Mouse (Mus musculus) urinary bladder, postnatal 4 days (tissue): ENCODE measurements around the gene Qpct.

ENCODE experiments used
- DNase-seq, 2 experiments: peaks; one replicate each; pipeline ENCODE4 v3.0.0; 2021 to 2022; ENCODE audit warnings: low spot score in 2 of 2

Gene Qpct

DNA sequence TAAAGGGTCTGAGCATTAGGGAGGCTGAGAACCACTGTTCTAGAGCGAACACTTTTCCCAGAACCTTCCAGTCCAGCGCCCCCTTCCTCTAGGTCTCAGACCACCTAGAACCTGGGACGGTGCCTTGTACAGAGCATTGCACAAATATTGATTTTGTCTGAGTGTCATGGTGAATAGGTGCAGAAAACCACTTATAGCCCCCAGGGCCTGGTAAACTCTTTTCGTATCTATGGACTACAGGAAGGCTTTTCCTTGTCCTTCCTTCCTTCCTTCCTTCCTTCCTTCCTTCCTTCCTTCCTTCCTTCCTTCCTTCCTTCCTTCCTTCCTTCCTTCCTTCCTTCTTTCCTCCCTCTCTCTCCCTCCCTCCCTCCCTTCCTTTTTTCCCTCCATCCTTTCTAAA is at the start of gene Qpct:
Qpct (plus strand) TSS at position 301 of the 400 bp plus-strand sequence.
- no peak for DNase-seq

DNA sequence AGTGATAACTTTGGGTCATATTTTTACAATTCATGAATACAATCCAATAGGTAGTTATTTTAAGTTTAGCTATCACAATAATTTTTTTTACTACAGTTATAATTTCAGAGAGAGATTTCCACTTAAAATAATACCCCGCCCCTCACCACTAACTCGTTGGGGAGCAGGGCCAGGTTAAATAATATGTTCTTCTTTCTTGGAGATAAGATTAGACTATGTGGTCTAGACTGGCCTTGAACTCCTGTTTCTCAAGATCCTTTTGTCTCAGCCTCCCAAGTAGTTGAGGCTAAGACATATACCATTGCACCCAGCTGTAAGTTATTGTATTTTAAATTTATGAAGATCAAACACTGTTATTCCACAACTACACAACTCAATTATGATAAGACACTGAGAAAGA is 38.1 kb upstream of the Qpct start:
- DNase-seq, result no peak

DNA sequence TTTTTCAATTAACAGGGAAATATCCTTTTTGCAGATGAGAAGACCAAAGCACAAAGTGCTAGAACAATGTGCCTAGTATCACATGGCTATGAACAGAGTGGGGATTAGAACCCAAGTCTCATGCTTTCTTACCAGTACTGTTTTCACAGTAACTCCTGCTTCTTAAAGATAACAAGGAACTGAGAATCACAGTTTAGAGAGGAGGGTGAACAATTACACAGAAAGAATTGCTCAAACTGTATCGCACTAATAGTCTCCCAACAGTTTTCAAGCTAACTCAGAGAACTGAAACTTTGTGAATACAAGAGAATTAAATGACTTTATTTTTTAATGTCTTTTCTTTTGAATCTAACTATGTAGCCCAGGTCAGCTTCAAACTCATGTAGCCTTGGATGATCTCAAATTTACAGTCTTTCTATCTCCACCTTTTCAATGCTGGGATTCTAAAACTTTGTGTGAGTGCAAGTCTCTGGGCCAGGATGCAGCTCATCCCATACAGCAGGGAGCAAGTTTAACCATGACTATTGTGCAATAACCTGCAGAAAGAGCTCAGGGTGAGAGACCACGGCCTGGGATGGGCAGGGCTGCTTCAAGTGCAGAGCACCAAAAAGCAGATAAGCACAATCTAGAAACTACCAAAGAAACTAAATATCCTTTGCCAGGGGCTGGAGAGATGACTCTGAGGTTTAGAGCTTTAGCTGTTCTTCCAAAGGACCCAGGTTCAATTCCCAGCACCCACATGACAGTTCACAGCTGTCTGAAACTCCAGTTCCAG is 36.6 kb upstream of the Qpct start:
- no peak for DNase-seq

DNA sequence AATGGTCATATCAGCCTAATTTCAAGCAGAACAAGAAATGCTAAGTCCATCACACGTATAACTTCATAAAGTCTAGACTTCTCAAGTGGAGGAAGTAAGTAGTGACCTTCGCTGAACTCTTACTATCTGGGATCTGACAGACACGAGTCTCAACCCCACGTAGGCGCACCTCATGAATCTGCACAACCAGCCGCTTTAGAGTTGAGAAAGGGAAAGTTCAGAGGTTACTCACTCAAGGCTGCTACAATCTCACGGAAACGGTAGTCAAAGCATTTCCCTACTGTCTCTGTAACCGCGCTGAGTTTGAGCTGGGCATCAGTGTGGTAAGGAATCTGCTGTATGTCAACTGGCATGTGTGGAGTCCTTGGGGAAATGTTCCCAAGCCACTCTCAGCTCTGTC is 35.9 kb upstream of the Qpct start:
- no peak for DNase-seq

DNA sequence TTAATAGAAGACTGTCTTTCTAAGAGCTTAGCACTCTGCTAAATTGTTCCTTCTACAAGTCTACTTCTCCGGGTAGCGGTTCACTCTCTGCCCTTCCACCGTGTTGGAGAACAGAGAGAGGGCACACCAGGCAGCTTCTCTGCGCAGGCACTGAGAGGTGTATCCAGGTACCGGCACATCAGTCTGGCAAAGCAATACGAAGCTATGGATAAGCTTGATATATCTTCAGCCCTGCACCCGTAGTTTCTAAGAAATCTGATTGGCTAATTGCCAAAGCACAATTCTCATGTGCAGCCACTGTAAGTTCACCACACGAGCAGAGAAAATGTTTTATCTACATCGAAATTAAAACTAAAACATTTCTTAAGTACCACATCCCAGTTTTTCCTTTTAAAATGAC is 33.3 kb upstream of the Qpct start:
- DNase-seq, result no peak

DNA sequence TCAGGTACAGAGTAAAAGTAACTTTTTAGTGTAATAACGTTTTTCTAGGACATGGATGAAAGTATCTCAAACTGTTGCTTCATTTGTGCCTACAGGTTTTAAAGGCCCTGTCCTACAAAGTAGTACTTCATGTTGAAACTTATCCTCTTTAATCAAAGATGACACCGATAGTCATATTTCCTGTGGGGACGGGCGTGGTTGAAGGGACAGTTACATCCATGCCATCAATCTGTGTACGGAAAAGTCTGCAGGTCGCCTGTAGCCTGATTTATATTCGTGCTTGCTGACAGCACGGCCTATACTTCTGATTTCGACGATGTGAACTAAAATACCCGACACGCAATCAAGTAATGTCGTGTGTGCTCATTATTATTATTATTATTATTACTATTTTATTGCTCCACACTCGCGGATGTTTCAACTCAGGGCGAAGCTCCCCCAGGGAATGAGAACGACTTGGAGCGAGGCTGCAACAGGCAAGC is 31.9 kb upstream of the Qpct start:
- no peak for DNase-seq

DNA sequence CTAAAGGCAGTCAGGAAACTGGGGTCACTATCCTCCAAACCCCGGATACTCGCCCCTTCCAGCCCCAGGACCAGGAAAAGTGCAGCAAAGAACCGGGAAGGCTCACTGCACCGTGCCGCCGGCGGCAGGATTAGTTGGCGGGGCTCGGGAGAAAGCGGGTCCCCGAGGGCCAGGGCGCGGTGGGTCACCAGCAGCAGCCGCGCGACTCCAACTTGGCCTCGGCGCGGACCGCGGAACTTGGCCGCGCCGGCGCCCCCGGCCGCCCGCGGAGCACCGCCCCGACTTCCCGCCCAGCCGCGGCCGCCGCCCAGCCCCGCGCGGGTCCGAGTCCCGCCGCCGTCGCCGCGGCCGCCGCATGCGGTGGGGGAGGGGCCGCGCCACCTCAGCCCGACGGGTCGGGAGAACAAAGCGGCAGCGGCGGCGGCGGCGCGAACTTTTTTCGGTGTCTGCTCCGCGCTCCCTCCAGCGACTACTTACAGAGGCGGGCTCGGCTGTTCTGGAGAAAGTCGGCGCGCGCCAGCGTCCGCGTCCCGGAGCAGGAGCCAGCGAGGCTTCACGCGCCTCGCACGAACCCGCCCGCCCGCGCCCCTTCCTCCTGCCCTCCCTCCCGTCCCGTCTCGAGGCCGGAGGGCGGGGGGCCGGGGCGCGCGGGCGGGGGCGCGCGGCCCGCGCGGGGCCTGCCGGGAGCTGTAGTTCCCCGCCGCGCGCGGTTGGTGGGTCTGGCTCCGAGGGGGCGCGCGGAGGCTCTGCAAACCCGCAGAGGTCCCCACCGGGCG is 31.3 kb upstream of the Qpct start, which contains the start of gene Prkd3:
Prkd3 (minus strand) TSS at position 609 of the 776 bp plus-strand sequence.
- DNase-seq, result peak; percentile 69

DNA sequence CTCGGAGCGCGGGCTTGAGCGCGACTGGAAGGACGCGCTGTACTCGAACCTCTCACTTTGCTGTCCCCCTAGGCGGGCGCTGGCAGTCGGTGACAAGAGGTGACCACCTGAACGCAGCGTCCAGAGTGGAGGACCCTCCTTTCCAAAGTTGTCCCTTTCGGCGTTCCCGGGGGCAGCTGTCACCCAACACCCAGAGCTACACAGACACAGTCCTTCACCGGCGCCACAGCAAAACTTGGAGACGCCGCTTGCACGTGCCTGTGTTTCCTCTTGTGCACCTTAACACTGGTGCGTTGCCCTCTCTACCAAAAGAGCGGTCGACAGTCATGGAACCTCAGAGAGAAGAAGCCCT is 30.7 kb upstream of the Qpct start:
- no peak for DNase-seq

DNA sequence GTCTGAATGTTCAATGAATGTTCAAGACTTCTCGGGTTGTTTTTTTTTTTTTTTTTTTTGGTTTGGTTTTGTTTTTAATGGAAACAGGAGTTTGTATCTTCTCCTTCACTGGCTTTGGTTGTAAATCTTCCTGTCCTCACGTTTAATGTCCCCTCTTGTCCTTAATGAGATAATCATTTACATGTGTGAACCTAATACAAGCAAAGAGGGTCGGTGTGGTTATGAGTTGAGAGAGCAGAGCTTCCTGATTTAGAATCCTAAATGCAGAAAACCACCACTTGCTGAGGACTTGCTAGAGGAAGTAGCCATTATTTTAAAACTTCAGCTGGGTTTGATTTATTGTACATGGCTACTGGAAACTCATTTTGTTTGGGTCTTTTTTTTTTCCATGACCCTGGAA is 29.0 kb upstream of the Qpct start:
- no peak for DNase-seq

DNA sequence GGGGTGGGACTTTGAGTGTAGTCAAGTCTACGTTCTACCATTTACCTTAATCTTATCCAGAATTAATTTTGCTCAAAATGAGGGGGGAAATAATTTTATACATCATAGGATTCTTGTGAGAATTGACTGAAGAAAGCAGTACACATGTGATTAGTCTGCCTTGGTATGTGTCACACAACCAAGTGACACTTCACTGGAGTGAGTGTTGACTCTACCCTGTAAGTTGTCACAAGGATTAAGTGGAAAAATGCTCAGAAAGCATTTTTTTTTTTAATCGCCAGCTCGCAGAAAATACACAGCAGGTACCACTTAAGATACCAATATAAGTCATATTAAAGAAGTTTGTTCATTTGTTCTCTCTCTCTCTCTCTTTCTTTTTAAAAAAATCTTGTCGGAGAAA is 27.2 kb upstream of the Qpct start:
- no peak for DNase-seq

DNA sequence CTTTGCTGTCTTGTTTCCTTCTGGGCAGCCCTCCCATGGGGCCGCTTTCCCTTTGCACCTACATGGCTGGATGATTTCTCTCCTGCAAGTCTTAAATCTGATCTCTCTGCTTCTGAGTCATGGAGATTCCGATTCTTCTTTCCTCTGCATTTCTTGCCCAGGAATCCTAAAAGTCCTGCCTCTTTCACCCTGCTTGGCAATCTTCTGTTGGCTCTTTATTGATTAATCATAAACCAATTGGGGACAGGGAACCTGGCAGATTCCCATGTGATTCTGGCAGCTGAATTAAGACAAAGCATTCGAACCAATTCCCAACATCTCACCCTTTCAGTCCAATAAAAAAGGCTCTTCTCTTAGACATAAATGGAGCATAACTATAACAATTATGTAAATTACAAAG is 22.5 kb upstream of the Qpct start:
- DNase-seq, result no peak

DNA sequence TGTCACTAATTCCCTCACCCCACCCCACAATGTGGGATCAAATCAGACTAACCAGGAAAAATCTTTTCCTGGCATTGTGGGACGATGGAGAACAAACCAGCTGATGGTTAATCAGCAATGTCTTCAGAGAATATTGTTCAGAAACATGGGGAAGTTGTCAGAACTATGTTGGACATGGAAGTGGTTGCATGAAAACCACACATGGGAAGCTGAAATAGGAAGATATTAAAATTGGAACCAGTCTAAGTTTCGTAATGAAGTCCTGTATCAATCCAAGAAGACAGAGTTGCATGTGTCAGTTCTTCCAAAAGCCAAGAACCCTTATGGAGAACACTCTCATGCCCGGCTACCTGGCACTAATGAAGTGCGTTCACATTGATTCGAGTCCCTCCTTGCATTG is 20.1 kb upstream of the Qpct start:
- DNase-seq, result no peak

DNA sequence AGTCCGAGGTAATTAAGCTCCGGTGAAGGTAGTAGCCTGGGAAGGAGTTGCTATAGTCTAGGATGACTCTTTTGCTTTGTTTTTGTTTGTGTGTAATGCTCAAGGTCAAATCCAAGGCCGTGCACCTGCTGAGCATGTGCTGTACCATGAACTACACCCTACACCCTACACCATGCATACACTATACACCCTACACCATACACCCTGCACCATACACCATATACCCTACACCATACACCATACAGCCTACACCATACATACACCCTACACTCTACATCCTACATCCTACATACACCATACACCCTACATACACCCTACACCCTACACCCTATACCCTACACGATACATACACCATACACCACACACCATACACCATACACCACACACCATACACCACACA is 18.9 kb upstream of the Qpct start:
- no peak for DNase-seq

DNA sequence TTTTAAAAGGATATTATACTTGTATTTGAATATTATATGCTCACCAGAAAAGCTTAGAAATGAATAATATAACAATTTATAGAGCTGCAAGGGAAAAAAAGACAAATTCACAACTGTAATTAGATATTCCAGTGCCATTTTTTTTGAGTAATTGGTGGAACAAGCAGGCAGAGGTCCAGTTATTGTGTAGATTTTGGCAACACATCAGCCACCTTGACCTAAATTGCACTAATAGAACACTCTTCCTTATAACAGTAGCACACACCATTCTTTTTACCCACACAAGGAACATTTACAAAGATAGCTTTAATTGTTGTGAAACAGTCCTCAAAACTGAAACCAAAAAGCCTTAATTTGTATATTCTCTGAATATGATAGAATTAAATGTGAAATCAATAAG is 12.0 kb upstream of the Qpct start:
- DNase-seq, result no peak

DNA sequence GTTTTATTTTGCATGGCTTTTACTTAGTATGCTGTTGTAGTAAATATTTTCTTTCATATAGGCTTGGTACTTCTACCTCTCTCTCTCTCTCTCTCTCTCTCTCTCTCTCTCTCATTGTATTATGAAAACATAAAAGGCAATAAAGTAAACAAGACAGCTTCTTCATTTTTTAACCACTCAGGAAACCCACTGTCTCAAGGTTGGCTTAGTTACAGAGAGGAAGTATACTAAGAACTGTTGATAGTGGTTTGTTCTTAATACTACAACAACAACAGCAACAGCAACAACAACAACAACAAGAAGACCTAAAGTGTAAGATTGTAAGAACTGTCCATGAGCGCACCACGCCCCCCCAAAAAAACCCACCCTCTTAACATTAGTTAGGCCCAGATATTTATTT is 8.0 kb upstream of the Qpct start:
- no peak for DNase-seq

DNA sequence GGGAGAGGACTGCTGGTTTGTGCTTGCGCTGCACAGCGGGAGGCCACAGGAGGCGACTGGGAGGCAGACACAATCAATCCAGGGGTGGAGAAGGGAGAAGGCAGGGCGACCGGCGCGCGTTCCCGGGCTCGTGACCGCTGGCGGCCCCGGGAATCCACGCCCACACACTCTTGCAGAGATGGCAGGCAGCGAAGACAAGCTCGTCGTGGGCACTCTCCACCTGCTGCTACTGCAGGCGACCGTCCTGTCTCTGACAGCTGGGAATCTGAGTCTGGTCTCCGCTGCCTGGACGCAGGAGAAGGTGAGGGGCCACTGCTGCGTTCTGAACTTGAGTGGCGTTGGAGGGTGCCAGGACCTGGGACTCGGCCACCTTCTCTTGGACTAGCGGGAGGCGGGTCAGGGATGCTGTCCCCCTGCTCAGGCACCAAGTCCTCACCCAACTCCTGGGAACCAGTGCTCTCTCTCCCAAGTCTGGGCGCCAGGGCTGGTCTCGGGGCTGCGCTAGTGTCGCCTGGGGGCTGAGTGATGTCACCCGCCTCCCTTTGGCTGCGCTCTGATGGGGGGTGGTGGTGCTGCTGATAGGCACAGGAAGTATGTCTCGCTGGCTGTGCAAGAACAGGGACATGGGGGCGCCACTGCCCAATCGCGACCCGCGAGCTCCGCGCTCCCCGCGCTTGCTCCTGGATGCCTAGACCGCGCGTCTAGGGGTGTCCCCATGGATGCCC is 544 bp downstream of the Qpct start:
- peak; percentile 60 to 71 for DNase-seq

DNA sequence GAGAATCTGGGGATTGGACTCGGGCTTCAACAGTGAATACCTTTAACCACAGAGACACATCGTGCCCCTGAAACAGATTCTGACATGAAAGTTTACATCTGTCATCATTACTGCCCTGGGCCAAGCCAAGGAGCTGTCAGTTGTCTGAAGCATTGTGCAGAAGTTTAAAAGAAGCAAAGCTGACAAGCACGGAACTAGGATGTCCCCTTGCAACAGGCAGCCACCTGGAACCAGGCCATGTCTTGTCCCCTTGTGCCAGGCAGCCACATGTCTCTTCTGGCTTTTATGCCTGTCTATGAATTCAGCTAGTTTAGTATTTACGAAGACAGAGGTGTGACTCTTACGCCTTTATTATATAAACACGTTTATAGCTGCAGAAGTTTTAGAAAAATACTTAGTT is 6.6 kb downstream of the Qpct start:
- no peak for DNase-seq

DNA sequence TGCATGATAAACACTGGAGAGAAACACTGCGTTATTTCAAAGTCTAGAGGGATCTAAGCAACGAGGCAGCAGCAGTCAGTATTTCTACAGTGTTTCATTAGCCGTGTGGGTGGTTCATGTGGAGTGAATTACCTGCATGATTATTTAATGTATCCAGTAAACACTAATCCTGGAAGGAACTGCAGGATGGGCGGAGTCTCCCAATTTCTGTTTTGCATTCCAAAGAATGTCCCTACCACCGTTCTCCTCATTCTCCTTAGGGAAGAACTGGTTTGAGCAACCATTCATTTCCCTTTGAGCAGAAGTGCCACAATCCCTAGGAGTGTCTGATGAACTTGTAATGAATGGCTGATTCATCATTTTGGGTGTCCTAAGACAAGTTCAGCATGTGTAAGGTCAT is 8.5 kb downstream of the Qpct start:
- no peak for DNase-seq

DNA sequence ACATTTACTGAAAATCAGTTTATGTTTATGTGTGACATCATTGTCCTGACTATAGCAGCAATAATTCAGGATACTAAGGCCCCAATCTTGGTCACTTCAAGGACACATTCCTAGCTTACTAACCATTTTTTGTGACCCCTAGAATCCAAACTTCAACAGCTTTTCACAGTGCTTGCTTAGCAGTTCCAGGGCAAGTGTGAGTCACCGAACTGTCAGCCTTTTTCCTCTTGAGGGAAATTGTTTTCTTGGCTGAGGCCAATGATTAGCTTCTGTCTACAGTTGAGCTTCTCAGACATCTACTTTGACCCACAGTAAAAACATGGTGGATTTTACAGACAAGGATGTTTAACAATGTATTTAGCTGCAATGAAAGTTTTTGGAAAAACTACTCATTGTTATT is 12.5 kb downstream of the Qpct start:
- DNase-seq, result no peak

DNA sequence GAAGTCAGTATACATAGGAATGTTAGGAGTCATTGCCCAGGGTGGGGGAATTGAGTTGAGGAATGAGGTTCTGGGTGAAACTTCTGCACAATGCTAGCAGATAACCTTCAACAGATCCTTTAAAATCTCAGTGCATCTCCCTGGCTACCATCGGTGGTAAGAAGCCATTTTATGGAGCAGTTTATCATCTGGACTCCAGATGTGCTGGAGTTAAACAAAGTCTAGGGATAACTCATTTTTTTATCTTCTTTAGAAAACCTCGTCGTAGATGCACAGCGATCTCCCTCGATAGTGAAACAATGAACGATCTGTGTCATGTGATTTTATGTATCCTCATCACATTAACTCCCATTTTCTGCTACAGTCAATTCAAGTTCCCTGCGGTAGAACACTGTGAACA is 16.9 kb downstream of the Qpct start:
- no peak for DNase-seq

DNA sequence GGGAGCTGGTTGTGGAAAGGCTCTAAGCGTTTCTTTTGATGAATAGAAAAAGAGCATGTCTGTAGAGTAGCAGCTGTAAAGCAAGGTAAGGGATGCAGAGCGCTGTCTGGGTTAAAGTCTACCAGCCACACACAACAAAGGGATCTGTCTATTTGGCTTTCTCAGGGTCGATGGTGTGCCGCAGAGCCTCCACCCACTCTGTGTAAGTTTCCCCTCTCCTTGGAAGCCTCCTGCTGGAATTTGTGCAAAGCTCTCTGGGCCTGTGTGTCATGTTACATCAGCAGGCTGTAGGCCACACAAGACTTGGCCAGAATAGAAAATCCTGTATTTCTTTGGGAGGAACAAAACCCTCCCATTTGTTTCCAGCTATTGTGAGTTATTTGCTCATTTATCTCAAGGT is 17.3 kb downstream of the Qpct start:
- peak in 1 of 2 experiments; percentile 37 for DNase-seq

DNA sequence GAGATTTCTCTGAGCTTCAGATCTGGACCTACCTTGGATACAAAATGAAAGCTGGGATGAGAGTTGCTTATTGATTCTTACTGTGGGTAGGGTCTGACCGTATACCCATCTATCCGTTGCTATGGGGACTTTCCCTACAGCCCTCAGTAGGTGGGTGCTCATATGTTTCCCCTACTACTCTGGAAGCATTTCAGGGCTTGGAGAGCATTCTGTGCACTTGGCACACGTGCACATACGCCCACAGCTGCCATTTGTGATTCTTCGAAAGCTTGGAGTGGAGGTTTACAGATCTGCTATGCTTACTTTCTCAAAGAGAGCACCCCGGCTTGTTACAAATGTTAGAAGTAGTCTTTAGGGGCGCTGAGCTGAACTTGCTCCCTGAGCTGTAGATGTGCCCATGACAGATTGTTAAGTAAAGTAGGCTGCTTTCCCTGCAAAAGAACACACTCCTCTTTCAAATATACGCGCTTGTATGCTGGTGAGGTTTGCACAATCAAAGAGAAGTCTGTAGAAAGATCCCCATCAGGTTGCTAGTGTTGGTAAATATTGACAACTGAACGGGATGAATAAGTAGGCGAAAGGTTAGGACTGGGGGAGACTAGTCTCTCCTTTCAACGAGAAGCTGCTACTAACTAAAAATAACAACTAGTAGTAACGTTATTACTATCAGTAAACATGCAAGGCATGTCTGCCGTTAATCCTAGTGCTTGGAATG is 18.2 kb downstream of the Qpct start:
- DNase-seq, result no peak
